Mouse (Mus musculus): ENCODE data around the gene Trim25. TPM values are rescaled to one million over a fixed set of nuclear protein-coding genes. Genes with fewer than 3 reads are reported as not detected.

Trim25 gene
- total RNA-seq, 2 experiments from 2014 or later = 3.2 to 4.8 TPM

DNA sequence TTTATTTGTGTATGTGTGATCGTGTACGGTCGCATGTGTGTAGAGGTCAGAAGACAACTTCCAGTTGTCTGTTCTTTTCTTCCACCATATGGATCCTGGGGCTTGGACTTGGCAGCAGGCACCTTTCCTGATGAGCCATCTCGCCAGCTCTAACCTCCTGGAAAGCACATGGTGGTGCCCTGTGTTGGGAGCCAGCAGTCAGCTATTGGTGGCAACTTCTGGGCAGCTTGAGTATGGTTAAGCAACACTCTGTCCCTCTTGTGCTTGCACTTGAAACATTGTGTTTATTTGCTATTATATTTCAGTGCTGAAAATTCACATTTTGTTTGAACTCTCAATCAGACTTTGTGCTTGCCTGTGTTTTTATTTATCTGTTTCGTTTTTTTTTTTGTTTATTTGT is 10.2 kb upstream of the Trim25 start:
- intact Hi-C loops (cut with DNase I) = no loop called here
- DNase-seq (ENCODE audit: low spot score in 2 of 2) = no peak

DNA sequence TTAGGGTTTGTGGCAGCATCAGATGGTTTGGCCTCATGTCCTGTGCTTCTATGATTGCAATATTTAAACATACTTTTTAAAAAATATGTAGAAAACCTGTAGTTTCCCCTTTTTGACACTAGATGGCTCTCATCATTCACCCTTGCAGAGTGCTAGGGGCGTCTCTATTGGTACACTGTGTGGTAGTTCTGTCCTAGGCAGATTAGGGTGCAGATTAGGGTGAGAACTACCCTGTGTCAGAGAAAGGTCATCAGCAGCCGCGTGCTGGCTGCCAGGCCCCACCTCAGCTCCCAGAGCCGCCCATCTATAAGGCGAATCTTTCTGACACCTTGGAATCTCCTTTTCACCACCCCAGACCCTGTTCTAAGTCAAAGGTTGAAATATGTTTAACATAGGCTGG is 9.6 kb upstream of the Trim25 start:
- DNase-seq (ENCODE audit: low spot score in 2 of 2) = peak in 1 of 2 experiments; percentile 26
- intact Hi-C loops (cut with DNase I) = no loop called here

DNA sequence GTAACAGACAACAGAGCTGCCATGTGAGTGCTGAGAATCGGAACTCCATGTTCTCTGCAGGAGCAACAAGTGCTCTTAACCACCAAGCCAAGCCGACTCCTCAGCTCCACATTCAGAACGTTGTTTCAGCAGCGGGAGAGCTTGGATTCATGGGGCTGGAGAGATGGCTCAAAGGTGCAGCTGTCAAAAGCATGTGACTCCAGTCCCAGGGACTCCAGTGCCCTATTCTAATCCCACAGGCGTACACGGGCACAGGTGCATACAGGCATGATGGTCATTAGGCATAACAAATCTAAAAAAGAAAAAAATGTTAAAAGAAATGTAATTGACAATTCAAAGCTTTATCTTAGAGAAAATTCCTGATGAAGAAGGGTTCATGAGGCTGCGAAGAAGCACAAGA is 6.0 kb upstream of the Trim25 start:
- intact Hi-C loops (cut with DNase I) = no loop called here
- DNase-seq (ENCODE audit: low spot score in 2 of 2) = no peak

GRCm38 (mm10) chr11:88993625-88994024 is 5.6 kb upstream of the Trim25 start:
- intact Hi-C loops (cut with DNase I) = no loop called here
- peak; percentile 44 to 51 for DNase-seq (ENCODE audit: low spot score in 2 of 2)

GRCm38 (mm10) chr11:88994492-88994891 is 4.7 kb upstream of the Trim25 start:
- no peak for DNase-seq (ENCODE audit: low spot score in 2 of 2)
- intact Hi-C loops (cut with DNase I) = no loop called here

GRCm38 (mm10) chr11:88995616-88996015 is 3.6 kb upstream of the Trim25 start:
- intact Hi-C loops (cut with DNase I) = loop anchor here (5.0 kb wide), 1 partner anchor 42 kb away; no protein-coding TSS in a partner anchor

GRCm38 (mm10) chr11:88996427-88996826 is 2.7 kb upstream of the Trim25 start:
- DNase-seq (ENCODE audit: low spot score in 2 of 2) = no peak
- intact Hi-C loops (cut with DNase I) = loop anchor here (5.0 kb wide), 1 partner anchor 41 kb away; no protein-coding TSS in a partner anchor

More at GRCm38 (mm10) chr11:88995616-88996015, 3.6 kb upstream of the Trim25 start:
- DNase-seq (ENCODE audit: low spot score in 2 of 2) = no peak

DNA sequence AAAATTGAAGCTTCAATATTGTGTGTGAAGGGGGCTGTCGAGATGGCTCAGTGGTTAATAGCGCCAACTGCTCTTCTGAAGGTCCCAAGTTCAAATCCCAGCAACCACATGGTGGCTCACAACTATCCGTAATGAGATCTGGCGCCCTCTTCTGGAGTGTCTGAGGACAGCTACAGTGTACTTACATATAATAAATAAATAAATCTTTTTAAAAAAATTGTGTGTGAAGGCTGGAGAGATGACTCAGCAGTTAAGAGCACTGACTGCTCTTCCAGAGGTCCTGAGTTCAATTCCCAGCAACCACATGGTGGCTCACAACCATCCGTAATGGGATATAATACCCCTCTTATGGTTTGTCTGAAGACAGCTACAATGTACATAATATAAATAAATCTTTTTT is 1.8 kb upstream of the Trim25 start:
- peak in 1 of 2 experiments; percentile 28 for DNase-seq (ENCODE audit: low spot score in 2 of 2)
- intact Hi-C loops (cut with DNase I) = loop anchor here (5.0 kb wide), 1 partner anchor 40 kb away; no protein-coding TSS in a partner anchor

DNA sequence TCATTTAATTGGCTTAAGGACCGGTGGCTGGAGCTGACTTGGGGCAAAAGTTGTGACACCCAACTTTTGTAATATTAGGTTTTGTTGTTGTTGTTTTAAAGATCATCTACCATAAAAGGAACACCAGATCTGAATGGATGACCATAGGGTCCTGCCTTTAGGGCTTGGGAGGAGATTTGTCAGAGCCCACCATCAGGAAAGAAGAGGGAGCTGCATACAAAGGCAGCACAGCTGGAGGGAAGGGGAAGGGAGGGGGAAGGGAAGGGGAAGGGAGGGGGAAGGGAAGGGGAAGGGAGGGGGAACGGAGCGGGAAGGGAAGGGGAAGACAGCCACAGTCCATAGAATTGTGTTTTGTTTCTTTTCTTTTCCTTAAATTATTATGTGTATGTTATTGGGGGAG is 770 bp upstream of the Trim25 start:
- no peak for DNase-seq (ENCODE audit: low spot score in 2 of 2)
- intact Hi-C loops (cut with DNase I) = loop anchor here (5.0 kb wide), 1 partner anchor 39 kb away; no protein-coding TSS in a partner anchor

DNA sequence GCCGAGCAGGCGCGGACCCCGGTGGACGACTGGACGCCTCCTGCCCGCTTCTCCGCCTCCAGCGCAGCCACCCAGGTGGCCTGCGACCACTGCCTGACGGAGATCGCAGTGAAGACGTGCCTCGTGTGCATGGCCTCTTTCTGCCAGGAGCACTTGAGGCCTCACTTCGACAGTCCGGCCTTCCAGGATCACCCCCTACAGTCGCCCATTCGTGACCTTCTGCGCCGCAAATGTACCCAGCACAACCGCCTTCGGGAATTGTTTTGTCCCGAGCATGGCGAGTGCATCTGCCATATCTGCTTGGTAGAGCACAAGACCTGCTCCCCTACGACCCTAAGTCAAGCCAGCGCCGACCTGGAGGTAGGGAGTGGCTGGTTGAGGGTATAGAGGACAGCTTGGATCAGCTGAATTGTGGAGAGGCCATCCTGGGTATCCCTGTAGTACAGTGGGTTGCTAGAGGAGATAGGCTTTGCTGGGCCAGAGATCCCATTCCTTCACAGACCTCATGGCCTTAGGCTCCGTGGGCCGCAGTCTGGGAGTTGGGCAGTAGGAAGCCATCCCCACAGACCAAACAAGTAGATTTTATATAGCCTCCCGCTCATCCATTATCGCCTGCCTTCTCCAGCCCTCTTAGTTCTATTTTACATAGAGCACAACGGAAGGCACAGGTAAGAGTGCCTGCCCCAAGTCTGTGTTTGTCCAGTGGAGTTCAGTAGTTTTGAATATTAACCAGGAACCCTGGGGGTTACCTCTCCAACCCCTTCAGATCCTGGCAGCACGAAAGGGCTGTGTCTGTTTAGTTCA is 749 bp downstream of the Trim25 start:
- intact Hi-C loops (cut with DNase I) = loop anchor here (5.0 kb wide), 1 partner anchor 37 kb away; no protein-coding TSS in a partner anchor
- no peak for DNase-seq (ENCODE audit: low spot score in 2 of 2)

GRCm38 (mm10) chr11:89000527-89000819 is 1.3 kb downstream of the Trim25 start:
- intact Hi-C loops (cut with DNase I) = no loop called here
- DNase-seq (ENCODE audit: low spot score in 2 of 2) = no peak

DNA sequence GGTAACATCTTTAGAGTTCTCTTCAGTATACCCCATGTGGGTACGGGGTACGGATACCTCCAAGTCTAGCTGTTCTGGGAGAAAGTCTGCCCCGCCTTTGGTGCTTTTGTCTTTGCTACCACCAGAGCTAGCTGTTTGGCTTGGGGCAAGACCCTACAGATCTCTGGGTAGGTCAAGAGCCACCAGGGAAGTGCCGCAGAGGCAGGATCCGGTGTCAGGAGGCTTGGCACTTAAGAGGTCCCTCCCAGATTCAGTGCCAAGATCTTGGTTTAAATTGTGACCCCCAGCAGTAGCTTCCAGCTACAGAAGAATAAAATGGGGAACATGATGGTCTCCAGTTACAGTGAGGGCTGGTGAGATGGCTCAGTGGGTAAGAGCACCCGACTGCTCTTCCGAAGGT is 2.4 kb downstream of the Trim25 start:
- no peak for DNase-seq (ENCODE audit: low spot score in 2 of 2)
- intact Hi-C loops (cut with DNase I) = no loop called here

GRCm38 (mm10) chr11:89002068-89002467 is 2.9 kb downstream of the Trim25 start:
- no peak for DNase-seq (ENCODE audit: low spot score in 2 of 2)
- intact Hi-C loops (cut with DNase I) = no loop called here

DNA sequence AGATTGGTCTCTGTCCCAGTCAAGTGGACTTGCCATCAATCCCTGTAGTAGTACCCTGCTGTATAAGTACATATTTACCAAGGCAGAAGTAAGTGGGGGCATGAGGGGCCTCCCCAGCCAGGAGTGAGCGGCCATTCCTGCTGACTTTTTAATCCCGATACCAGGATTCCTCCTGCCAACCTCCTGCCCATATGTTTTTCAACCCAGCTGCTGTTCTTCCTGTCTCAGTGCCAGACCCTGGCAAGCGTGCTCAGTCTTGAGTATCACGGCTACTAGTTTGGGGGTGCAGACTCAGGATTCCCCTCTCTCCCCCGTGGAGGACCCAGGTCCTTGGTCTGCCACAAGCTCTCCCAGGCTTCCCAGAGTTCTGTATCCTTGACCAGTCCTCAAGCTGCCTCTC is 3.4 kb downstream of the Trim25 start:
- DNase-seq (ENCODE audit: low spot score in 2 of 2) = no peak
- intact Hi-C loops (cut with DNase I) = no loop called here

GRCm38 (mm10) chr11:89003078-89003477 is 3.9 kb downstream of the Trim25 start:
- intact Hi-C loops (cut with DNase I) = no loop called here
- DNase-seq (ENCODE audit: low spot score in 2 of 2) = no peak

DNA sequence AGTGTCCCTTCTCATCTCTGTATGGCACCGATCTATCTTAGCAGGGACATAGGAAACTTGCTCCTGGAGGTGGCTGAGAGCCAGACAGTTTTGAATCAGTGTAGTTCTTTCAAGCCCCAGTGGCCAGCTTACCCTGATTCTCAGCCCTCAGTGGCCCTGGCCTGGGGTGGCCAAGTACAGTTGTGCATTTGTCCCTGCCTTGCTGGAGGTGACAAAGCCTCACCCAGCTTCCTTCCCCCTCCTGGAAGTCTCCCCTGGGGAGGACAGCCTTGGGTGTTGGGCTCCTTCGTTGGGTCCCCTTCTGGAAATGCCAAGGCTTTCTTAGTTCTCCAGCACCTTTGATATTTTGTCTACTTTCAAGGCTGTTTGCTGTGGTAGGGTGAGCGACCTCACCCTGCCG is 4.5 kb downstream of the Trim25 start:
- intact Hi-C loops (cut with DNase I) = no loop called here
- no peak for DNase-seq (ENCODE audit: low spot score in 2 of 2)

DNA sequence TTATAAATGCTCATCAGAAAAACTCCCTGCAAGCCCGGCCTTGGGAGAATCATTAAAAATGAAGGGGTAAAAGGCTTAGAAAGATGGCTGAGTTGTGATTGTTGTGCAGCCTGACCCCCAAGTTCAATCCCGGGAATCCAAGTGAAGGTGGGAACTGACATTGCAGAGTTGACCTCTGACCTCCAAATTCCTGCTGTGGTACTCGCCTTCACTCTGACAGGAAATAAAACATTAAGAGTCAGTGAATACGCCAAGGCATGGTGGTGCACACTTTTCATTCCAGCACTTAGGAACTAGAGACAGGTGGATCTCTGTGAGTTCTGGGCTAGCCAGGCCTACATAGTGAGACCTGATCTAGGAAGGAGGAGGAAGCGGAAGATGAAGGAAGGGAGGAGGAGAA is 6.3 kb downstream of the Trim25 start:
- intact Hi-C loops (cut with DNase I) = no loop called here
- DNase-seq (ENCODE audit: low spot score in 2 of 2) = no peak

DNA sequence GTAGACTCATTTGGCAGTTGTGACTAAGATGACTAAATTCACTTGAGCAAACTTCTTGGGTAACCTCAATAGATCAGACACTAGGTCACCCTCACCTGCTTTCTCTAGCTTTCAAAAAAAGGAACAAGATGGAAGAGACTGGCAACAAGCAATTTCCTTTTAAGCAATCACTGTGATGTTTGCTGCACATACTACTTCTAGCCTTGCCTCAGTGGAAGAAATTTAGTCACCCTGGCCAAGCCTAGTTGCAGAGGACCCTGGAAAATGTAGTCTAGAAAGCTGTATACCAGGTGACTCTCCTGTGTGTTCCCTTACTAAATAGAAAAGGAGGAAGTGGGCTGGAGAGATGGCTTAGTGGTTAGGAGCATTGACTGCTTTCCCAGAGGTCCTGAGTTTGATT is 7.2 kb downstream of the Trim25 start:
- intact Hi-C loops (cut with DNase I) = no loop called here
- no peak for DNase-seq (ENCODE audit: low spot score in 2 of 2)

- intact Hi-C loops (cut with DNase I) = no loop called here
Observed at GRCm38 (mm10) chr11:89007582-89007981, 8.4 kb downstream of the Trim25 start.

GRCm38 (mm10) chr11:89009066-89009465 is 9.9 kb downstream of the Trim25 start:
- intact Hi-C loops (cut with DNase I) = no loop called here
- no peak for DNase-seq (ENCODE audit: low spot score in 2 of 2)

More at GRCm38 (mm10) chr11:89007582-89007981, 8.4 kb downstream of the Trim25 start:
- no peak for DNase-seq (ENCODE audit: low spot score in 2 of 2)

DNA sequence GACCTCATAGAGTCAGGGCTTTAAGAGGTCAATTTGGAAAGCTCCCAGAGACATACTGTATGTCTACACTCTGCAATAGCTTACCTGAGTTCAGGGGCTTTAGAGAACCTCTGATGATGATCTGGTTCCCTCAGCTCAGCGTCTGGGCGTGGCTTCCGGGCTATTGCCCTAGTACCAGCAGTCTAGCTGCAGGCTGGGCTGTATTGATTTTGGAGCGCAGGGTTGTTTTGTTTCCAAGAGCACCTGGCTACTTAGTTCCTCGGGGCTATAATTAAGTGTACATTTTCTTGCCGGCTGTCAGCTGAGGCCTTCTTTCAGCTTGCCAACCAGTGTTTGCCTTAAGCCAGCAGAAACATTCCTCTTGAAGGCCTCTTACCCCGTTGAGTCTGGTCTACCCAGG is 10.3 kb downstream of the Trim25 start:
- intact Hi-C loops (cut with DNase I) = no loop called here

More for the DNA sequence above, 10.3 kb downstream of the Trim25 start:
- no peak for DNase-seq (ENCODE audit: low spot score in 2 of 2)
